Mouse (Mus musculus) right cerebral cortex, postnatal 10 days (tissue): ENCODE measurements around the gene Tmc8.
"Not testable (repeated sequence)": the region's sequence is repeated elsewhere in the genome, so short reads cannot be mapped to it uniquely, and the experiment has no call there.

Experiments used
- DNase-seq, 2 experiments: peaks; one replicate each; pipeline ENCODE4 v3.0.0; 2021; ENCODE audit warnings: low spot score in 2 of 2

Gene Tmc8

DNA sequence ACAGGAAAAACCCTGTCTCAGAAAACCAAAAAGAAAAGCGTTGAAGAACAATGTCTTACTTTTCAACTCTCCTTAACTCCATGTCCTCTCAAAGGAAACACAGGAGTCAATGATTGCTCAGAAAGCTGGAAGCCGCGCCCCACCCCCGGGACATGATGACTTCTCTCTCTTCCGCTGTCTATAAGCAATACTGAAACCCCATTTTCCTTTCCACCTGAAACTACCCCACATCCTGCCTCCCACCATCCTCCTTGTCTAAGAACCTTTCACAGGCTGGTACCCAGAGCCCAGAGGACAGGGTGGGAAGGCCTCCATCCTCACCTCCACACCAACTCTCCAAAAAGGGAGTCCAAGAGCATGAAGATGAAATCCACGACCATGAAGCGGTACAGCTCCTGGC is 9.5 kb upstream of the Tmc8 start:
- DNase-seq: no peak

DNA sequence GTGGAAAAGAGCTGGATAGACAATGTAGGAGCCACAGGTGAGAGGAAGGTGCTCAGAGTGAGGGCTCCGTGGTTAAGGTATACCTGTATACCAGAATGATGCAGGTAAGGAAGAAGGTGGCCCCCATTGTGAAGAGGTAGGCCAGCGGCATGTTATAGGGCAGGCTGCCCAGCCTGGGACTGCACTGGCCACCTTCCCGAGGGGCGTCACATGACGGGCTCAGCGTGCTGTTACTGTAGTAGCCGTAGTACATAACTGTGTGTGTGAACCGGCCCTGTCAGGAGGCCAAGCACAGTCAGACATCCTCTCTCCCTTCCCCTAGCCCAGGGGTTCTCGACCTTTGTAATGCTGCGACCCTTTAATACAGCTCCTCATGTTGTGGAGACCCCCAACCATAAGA is 7.0 kb upstream of the Tmc8 start:
- no peak for DNase-seq

DNA sequence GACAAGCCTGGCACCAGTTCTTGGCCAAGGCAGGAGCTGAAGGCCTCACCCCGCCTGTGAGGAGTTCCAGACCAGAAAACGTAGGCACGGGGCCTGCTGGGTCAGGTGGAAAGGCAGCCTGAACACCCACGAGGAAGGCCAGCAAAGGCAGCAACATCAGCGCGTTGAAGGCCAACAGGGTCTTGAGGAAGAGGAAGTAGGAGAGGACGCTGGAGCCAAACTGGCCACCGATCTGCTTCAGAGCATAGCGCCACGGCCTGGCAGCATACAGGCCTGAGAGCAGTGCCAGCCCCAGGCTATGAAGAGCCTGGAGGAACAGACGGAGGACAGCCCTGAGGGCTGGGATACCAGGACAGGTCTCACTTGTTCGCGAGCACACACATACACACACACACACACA is 6.3 kb upstream of the Tmc8 start:
- no peak for DNase-seq

DNA sequence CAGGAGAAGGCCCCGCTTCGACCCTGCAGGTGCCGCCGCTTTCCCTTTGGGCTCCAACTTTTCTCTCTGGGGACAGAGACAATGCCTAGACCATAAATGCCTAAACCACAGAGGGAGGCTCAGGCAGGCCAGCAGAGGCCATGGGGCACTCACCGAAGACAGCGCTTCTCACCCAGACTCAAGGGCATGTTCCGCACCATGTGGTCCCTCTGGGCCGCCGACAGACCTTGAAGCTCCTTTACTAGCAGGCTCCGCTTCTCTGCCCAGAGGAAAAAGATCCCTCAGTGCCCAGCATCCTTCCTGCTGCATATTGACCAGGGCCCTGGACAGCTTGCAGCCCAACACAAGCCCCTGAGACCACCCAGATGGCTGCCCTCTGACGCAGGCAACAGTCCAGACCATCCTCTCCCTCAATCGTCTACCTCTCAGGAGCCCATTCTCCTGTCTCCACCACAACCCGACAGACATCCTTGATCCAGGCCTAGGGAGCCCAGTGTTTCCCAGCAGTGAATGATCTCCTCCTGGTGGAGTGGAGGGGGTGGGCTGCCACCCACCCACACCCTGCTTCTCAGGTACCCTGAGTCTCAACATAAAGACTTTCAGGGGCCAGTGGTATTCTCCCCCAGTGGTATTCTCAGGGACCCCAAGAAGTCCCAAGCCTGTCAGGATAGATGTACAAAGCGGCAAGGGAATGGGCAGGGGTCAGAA is 5.6 kb upstream of the Tmc8 start:
- DNase-seq: no peak

DNA sequence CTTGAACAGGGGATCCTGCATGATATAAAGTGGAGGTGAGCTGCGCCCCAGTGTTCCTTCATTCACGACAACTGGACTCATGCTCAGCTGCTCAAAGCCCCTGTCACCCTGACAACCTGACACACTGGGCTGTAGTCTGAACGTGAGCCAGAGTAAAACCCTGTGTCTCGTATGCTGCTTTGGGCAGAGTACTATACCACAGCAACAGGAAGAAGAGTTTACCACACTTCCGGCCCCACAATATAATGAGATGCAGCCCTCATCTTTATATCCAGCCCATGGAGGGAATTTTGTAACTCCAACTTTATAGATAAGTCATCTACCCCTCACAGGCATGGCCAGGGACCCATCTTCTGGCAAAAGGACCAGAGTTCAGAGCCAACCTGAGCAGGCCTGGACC is 4.8 kb upstream of the Tmc8 start:
- no peak for DNase-seq

DNA sequence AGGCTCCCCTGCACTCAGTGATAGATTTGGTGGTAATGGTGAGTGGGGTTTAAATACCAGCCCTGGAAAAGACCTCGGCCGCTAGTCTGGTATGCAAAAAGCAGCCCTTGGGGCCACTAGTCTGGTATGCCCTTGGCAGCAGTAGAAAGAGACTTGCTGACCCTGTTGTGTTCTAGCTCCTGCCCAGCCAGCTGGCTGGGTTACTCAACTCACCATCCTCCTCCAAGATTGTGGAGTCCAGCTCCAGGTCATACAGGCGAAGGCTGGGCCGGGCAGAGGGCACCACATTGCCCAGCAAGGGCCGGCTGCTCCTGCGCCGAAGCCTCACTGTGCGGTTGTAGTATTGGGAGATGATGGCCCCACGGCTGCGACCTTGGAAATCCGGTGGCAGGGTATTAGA is 3.8 kb upstream of the Tmc8 start:
- no peak for DNase-seq

DNA sequence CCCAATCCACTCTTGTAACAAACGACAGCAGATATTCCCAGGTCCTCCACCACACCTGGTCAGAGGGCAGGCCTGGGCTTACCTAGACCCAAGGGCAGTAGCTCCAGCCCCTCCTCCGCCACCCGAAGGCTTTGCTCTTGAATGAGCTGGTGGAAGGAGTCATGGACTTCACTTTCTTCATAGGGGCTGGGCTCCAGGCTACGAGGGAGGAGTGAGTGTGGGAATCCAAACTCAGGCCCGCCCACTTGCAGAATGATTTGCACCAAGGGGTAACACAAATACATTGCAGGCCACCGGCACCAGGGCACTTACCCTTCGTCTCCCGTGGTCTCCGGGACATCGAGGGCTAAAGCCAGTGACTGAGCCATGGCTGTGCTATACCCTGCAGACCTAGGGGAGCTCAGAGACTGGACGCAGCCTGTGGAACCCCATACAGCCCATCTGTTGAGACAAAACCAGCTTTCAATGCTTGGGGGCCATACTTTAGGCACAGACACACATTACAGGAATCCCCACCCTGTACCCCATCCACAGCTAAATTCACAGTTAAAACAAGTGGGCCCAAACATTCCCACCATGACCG is 2.9 kb upstream of the Tmc8 start:
- DNase-seq: no peak

DNA sequence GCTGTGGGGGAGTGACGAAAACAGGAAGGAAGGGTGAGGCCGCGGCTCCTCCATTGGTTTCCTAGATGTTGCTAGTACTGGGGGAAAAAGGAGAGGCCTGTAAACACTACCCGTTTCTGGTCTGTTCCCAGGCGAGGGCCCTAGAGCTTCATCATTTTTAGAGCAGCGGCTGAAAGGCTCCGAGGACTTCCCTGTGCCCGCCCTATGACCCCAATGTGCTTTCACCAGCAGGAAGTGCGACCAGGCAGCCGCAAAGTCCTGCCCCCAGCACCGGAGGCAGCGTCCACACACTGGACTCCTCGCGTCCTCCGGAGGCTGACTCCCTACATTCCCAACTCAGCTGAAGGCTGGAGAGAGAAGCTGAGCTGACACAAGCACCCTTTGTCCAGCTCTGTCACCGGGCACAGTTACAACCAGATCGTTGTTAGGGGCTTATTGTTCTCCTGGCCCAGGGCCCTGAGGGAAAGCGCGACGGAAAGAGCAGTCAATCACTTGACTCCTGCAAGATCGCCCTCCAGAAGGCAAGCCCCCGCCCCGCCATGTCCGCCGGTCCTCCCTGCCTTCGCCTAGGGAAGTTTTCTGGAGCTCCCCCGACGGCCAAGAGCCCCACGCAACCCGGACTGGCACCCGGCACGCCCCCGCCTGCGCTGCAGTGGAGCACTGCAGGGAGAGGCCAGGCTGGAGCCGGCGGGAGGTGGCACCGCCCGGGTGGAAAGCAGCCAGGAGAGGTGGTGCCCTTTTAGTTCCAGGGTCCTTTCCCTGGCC is 2.3 kb upstream of the Tmc8 start:
- peak in 1 of 2 experiments; percentile 73 for DNase-seq

DNA sequence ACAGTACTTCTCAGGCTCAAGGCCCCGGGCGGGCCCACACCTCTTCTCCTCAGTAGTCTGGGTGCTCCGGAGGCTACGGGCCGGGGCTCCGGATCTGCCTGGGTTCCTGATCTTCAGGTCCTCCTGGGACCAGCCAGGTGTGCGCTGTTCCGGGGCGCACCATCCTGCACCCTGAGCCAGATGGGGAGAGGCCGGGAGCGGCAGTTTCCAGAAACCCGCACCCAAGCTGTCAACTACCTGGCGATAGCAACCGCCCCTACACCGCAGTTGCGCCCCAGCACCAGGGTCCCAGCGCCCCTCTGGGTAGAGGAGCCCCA is 1.7 kb upstream of the Tmc8 start:
- no peak for DNase-seq

DNA sequence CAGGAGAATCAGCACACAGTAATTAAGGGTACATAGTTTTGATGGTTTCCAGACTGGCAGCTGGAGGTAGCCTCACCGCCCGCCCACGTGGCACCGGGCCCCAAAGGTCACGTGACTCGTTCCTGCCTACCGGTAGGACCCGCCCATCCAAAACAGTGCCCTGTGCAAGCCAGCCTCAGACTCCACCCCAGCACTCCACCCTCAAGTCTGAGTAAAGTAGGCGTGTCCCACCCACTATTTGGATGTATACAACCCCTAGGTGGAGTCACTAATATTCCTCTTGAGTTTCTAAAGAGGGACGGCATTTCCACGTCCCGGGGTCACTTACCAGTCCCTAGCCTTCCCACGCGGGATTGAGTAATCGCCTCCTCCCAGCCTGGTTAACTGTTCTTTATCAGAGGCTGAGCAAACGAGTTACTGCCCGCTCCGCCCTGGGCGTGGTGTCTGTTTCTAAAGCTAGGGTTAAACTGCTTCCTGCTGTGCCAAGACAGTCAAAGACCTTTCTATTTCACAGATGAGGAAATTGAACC is 1.2 kb upstream of the Tmc8 start:
- peak in 1 of 2 experiments; percentile 41 for DNase-seq

DNA sequence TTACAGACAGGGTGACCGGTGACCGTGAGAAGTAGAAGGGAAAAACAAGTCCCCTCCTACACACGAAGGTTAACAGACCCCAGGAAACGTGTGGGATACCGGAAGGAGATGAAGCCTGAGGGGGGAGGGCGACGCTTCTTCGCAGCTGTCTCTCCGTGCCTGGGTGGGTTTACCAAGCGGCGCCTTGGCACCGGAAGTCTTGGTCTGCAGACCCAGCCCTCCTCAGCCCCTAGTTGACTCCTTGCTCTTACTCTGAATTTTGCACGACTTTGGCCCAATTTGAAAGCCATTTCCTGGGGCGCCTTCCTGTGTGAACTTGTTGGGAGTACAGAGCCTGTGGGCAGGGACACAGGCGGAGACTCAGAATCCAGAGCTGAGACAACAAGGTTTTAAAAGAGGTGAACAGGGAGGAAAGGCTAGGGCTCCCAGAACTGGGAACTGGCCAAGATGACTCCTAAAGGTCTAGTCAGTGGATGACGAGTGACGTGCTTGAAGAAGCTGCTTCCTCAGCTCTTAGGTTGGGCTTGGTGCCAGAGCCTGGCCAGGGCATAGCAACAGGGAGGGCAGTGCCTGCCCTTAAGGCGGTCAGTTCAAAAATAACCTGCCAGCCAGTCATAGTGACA is 566 bp upstream of the Tmc8 start:
- peak in 1 of 2 experiments; percentile 73 for DNase-seq

DNA sequence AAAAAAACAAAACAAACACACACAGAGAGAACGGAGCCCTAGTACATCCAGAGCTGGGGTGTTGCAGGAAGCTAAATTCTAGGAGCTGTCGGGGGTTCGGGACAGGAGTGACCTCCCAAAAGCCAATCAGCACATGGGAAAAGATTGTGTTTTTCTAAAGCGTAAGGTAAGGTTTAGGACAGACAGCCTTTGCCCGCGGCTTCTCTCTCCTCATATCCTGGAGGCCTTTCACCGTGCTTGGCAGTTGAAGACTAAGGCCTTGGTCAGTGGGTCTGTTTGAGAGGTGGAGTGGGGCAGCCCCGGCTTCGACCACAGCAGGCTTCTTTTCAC is 794 bp downstream of the Tmc8 start:
- DNase-seq: no peak

DNA sequence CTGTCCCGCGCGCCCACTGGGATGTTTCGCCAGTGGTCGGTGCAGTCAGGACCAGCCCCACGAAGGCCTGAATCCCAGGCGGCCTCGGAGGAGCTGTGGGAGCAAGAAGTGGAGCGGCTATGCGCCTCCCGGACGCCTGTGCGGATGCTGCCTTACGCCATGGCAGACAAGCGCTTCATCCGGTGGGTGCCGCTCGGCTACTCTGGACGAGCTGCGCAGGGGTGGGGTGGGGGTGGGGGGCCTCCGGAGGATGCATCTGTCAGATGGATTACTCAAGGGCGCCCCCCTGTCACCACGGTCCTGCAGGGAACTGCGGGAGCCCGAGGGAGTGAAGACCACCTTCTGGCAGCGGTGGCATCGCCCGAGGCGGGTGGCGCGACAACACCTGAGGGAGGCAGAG is 1.2 kb downstream of the Tmc8 start:
- DNase-seq: peak; percentile 80

DNA sequence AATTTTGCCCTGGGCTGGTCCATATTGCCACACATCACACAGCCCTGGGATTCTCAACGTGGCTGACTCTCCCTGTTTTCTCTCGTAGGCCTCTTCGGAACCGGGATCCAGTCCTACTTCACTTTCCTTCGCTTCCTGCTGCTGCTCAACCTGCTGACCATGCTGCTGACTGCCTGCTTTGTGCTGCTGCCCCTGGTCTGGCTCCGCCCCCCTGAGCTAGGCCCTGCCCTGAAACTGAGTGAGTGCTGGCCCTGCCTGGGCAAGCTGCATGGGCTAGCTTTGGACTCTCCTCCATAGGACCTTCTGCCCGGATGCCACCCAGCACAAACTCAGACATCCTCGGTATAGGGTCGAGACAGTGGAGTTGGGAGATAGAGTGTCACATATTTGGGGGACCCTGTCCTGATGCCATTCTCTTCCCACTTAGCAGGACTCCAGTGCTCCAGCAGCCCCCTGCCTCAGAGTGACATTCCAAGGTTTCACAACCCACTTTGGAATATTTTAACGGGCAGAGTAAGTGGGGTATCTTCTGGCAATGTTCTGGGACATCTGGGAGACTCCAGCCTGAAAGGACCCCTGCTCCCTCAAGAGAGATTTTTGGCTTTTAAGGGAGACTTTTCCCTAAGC is 1.9 kb downstream of the Tmc8 start:
- no peak for DNase-seq

DNA sequence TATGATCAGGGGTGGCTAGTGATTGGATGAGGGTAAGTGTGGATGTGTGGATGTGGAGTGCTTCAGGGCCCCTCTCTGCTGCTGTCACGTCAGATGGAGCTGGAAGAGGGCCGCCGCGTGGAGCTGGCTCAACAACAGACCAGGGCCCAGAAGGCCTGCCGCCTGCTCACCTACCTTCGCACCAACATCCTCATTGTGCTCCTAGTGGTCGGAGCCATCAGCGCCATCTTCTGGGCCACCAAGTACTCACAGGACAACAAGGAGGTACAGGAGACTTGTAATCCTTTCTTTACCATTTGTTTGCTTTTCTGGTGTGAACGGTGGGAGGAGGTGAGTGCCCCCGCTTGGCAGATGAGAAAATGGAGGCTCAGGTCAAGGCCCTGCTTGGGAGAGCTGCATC is 4.4 kb downstream of the Tmc8 start:
- peak in 1 of 2 experiments; percentile 56 for DNase-seq

DNA sequence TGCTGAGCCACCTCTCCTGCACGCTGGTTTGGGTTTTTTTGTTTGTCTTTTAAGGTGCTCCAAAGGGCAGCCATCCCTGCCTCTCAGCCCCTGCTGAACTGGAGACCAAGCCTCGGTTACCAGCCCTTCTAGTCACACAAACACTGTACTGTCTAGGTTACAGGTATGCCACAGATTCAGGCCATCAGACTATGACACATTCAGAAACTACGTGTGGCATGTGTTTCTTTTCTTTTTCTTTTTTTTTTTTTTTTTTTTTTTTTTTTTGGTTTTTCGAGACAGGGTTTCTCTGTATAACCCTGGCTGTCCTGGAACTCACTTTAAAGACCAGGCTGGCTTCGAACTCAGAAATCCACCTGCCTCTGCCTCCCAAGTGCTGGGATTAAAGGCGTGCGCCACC is 6.6 kb downstream of the Tmc8 start:
- not testable (repeated sequence) for DNase-seq

DNA sequence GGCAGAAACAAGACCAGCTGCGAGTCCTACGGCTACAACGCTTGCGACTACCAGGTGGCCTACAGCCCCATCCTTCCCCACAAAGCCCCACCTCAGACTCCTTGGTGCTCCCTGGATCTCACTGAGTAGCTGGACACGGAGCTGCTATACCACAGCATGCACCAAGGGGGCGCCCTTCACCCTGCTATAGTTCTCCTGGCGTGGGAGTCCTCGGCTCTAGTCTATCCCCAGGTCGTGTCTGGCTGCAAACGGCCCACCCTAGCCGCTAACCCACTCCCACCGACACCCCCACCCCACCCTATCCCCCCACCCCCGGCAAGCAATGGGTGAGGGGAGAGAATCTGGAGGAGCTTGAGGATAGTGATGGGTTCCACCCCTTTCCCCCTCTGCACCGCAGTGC is 8.4 kb downstream of the Tmc8 start:
- DNase-seq: peak in 1 of 2 experiments; percentile 74

DNA sequence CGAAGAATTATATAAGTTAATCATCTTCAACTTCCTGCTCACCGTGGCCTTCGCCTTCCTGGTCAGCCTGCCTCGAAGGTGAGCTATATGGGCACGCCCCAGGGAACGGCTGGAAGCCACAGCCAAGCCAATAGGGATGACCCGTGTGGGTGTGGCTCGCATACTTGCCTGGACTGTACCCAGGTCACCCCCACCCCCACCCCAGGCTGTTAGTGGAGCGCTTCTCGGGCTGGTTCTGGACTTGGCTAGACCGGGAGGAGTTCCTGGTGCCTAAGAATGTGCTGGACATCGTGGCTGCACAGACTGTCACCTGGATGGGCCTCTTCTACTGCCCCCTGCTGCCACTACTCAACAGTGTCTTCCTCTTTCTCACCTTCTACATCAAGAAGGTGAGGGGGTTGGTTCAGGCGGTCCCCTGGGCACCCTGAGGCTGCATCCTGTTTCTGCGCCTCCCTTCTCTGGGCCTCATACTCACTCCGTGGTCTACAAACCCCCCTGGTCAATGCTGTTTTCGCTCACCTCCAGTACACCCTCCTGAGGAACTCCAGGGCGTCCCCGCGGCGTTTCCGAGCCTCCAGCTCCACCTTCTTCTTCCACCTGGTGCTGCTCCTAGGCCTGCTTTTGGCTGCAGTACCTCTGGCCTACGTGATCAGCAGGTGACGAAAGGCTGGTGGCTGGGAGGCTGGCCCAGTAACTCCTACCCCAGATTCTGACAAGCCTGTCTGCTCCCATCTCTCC is 9.0 kb downstream of the Tmc8 start:
- no peak for DNase-seq

DNA sequence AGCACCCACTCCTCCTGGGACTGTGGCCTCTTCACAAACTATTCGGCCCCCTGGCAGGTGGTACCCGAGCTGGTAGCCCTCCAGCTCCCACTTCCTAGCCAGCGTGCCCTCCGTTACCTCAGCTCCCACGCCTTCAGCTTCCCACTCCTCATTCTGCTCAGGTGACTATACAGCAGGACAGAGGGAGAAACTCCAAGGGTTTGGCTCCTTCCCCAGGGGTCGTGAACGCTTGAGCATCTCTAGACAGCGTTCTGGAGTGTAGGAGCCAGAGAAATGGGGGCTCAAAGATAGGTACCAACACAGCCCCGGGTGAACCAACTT is 9.5 kb downstream of the Tmc8 start:
- DNase-seq: no peak

DNA sequence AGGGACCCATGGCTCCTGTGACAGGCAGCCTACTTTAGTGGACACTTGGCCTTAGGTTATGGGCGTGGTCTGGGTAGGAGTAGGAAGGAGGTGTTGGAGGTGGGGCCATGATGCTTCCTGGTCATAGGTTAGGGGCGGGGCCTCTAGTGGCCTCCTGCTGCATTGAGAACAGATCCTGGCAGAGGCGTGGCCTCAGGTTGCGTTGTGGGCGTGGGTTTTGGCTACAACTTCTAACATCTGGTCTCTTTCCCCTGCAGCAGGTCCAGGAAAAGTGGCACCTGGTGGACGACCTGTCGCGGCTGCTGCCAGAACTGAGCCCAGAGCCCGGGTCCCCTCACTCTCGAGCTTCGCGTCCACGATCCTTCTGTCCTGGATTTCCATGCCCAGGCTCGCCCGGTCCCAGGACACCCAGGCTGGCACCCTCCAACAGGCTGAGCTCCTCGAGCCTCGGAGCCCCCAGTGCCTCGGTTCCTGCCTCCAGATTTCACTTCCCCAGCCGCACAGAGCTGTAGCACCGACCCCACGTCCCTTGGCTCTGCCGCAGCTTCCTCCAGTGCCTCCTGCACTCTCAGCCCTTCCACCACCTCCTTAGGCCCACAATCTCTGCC is 10.5 kb downstream of the Tmc8 start:
- no peak for DNase-seq

DNA sequence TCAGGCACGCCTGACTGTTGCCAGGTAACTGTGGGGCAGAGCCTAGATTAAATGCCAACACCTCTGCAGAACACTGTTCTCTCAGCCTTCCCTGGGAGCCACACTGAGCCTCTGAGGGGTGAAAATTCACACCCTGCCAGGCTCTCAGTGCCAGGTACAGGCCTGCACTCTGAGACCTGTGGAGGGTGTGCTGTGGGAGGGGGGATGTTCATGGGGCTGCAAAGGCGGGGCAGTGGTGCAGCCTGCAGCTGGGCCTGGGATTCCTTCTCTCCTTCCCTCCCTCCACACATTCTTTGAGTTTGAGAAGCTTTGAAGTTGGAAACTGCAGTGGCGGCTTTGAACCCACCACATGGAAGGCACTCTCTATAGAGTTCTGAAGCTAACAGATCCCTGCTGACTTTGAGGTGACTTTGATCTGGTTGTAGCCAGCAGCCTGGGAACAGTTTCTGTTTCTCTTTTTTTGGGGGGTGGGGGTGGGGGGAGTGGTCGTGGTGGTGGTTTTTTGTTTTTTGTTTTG is 12.2 kb downstream of the Tmc8 start:
- DNase-seq: no peak
